Mouse (Mus musculus): Measurements from ENCODE around the gene Ubl7.

Ubl7 gene

DNA sequence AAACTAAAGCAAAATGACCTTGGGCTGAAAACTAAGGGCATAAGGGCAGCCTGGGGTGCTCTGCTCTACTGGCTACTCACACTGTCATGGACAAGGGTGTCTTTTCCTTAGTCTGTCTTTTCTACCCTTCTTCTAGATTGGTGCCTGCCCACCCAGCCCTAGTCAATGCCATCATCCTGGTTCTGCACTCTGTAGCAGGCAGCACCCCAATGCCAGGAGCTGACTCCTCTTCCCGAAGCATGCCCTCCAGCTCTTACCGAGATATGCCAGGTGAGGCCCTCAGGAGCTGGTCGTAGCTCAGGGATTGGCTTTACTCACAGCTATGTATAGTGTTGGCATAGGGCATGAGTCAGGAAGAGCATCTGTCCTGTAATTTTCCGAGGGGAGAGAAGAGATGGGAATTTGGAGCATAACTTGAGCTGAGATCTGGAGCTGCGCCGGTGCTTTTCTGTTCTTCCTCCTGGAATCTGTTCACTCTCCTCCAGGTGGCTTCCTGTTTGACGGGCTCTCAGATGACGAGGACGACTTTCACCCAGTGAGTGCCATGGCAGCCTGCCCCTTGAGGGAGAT, 10.8 kb downstream of the Ubl7 start:
- DNase-seq = no peak

DNA sequence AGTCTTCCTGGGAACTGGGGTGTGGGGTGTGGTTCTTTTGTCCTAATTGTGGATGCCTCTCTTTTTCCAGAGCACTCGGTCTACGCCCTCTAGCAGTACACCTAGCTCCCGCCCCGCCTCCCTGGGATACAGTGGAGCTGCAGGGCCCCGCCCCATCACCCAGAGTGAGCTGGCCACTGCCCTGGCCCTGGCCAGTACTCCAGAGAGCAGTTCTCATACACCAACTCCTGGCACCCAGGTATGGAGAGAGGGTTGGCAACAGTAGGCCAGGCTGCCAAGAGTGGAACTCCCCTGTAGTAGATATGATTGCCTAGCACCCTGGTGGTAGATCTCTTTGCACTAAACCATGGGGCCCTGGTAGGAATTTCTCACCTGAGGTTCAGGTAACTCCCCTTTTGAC, 11.6 kb downstream of the Ubl7 start:
- no peak for DNase-seq

DNA sequence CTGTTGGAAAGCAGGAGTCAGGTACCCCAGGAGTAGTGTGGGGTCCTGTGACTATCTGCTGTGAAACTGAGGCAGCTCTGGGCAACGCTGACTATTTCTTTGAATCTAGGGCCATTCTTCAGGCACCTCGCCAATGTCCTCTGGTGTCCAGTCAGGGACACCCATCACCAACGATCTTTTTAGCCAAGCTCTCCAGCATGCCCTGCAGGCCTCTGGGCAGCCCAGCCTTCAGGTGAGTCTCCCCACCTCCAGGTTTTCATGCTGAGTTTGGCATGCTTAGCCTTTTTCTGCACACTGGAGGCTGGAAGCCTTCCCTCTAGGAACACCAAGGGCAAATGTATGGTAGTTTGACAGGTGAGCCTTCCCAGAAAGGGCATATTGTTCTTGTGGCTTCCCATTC, 12.3 kb downstream of the Ubl7 start:
- DNase-seq = no peak

DNA sequence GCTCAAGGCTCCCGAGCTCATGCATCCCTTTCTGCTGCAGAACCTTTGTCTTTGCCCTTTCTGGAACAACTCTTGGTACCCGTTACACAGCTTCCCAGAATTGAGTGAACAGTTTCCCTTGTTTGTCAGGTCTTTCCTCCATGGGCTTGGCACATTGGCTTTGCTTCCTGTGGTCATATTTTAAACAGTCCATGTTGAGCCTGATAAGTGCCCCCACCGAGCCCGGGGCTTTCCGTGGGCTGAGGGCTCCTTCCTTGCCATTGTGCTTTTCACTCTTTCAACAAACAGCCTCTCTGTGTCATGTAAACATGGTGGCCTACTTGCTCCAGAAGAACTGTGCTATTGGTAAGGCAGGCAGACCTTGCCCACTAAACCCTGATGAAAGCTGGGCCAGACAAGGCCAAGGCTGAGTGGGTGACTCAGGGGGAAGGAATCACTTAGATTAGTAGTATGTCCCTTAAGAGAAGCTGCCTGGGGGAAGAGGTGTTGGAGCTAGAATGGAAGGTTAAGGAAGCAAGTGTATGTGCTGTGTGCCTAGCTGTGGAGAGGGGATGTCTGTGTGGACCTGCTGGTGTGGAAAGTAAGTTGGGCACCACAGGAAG, 20.5 kb downstream of the Ubl7 start:
- DNase-seq = peak; percentile 60 to 83

DNA sequence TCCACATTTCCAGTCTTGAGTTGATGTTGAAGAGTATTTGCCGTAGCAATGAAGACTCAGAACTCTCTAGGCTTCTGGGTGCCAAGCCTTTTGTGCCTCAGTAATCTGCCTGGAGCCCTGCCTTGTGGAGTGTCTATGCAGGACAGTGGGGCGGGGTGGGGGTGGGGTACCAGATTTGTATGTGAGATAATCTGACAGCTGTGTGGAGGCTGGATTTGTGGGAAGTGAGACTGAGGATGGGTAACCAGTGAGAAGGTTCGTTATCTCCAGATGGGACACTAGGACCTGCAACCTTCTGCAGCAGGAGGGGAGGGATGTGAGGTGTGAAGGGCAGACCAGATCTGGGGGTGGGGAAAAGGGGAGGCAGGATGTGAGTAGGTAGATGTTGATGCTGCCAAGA, 21.5 kb downstream of the Ubl7 start:
- no peak for DNase-seq

DNA sequence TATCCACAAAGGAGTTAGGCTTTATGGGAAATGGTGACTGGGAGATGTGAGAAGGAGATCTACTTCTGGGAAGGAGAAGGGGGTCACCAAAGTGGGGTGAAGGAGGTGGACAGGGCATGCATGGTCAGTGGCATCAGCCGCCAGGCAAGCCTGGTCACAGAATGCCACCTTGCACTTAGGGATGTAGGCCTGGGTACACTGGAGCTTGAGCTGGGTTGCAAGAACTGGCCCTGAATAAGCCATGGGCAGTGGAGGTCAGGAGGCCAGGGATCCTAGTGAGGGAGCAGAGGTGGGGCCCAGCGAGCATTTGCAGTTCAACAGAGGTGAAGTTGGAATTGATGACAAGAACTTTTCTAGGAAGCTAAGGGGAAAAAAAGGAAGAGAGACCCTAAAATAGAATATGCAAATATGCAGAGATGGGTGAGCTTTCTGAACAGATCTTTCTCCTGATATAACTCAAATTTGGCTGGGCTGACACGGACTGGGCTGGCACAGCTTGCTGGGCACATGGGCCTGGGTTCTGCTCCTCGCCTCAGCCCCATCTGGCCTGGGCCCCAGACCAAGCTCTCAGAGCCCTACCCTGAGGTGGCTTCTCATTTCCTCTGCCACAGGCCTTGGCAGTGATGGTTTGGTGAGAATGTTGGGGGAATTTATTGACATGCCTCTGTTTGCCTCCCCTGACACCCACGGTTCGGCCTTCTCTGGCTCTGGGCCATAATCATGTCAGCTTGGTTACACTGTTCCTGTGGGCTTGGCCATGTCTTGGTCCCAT, 22.2 kb downstream of the Ubl7 start:
- DNase-seq = peak in 1 of 2 experiments; percentile 23

DNA sequence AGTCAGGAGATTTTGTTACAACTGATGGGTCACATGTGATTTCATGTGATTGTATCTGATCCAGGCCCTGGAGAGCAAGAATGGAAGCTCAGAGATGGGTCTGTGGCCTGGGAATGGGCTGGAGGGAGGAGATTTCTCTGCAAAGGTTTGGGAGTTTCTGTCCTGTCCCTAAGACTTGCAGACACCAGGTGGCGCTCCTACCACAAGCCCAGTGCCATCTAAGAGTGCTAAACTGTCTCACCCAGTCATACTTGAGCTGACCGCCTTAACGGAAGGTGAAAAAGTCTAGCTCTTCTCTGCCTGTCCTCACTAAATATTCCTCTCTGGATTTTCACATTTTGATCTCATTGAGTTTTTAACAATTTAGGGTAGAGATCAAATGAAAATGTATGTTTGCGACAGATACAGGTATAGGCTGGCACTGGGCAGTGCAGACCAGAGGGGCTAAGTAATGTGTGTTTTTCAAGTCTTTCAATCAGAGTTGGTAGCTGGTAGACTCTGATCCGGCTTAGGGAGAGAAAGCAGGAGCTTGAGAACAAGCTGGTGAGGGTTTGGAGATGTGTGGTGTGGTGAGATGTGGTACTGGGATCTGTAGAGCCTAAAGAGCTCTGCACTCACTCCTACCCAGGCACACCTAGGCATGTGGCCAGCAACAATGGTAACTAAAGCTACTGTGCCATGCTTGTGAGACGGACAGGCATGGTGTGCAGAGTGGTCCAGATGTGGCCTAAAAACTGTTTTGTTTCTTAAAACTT, 25.1 kb downstream of the Ubl7 start:
- peak; percentile 83 to 91 for DNase-seq

DNA sequence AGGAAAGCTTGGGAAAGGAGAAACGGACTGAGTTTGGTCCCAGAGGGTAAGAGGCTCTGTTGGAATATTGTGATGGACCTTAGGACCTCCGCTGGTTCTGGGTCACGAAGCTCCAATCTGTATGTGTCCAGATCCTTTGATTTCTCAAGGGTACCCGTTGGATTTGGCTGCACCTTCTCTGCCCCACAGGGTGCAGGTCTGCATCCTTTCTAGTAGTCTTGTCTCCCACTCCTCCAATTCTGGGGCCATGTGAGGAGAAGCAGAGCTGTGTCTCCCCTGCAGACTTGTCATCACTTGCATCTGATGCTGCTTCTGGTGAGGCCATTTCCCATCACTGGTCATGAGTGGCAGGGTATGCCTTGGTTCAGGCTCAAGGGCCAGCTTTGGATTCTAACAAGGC, 26.4 kb downstream of the Ubl7 start:
- no peak for DNase-seq

DNA sequence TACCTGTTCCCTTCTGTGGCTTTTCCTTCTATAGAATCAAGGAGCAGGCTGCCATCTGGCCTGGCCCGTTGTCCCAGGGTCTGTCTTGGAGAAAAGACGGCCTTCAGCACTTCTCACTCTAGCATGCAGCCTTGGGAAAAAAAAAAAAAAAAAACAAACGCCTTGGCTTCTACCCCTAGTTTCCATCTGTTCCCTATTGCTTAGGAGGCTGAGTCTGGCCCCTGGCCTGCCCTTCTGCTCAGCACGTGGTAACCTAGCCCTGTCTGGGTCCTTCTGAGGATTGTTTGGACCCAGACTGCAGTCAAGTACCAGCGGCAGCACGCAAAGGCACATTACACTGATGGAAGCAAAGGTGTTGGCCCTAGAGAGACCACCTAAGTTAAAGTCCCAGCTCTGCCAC, 26.9 kb downstream of the Ubl7 start:
- DNase-seq = peak in 1 of 2 experiments; percentile 18

DNA sequence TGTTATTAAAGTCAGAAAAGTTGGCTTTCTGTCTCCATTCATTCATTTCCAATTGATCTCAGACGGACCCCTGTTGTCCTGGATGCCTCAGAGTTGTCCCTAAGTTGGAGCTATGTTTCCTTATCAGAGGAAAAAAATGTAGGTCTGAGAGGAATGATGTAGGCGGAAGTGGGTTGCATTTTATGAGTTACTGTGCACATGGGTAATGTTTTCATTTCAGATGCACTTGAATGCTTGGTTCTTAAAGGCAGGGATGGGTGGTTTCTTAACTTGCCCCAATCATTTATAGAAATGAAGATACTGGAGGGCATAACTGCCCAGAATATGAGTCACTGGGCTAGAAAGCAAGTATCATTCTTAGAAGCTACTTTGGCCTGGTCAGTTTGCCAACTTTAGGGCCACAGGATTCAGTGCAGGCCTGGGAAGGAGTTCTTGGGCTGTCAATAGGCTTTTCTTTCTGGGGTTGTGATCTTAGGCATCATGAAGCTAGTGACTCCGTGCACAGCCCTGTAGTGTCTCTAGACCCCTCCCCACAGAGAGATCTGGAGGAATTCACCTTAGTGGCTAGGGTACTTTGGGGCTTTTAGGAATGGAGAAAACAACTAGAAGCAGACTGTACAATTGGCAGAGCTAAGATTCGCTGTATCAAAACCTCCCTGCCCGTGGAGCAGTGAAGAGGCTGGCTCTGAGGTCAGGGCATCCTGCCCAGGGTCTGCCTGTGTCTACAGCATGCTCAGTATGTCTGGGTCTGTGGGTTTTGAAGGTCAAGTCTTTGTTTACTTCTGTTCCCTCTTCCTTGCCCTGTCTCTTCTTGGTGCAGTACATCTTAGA, 27.7 kb downstream of the Ubl7 start:
- DNase-seq = peak in 1 of 2 experiments; percentile 18

DNA sequence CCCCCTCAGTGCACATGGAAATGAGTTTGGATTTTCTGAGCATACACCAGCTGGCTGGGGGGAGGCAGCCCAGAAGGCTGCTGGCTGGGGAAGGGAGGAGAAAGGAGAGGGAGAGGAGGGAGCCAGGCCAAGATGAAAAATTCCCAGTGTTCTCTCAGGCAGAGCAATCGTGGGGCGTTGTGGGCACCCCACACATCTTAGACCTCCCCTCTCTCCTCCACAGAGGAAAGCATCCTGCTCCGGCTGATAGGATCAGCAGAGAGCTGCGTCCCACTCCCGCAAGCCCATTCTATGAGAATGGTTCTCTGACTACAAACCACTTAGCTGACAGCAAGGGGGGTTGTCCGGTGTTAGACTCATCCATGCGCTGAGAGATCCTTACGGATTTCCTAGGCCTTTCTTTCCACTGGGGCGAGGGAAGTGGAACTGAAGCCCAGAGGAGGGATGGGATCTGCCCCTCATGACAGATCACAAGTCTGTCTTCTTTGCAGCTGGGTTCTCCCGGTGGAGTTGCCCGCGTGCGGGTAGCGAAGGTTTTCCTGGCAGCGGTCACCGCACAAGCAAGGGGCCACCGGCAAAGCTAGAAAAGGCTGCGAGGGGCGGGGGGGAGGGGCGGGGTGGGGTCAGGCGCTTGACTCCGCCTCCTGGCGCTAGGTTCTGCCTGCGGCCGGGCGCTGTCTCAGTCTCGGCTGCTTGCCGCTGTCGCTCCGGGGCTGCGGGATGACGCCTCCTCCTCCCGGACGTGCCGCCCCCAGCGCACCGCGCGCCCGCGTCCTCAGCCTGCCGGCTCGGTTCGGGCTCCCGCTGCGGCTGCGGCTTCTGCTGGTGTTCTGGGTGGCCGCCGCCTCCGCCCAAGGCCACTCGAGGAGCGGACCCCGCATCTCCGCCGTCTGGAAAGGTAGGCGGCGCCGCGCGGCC, 28.9 kb downstream of the Ubl7 start, which contains the start of gene Sema7a:
TSS of gene Sema7a (plus strand) at position 682 of the 918 bp plus-strand sequence.
- peak; percentile 82 to 87 for DNase-seq

DNA sequence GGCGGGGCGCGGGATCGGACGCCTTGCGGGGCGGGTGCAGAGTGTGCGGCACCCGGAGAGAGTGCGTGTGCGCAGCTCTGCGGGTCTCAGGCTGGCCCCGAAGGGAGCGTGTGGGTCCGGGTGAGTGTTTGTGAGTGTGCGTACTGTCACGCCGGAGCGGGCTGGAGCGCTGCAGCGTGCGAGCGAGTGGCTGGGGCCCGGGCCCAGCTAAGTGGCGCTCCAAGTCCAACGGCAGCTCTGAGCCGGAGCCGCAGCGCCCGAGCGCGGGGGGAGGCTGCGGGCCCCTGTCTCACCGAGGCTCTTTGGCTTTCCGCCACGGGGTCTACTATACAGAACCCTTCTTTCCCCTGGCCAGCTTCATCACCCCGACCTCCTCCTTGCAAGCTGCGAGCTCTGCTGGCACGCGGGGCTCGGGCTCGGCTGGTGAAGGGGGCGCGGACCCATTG, 29.6 kb downstream of the Ubl7 start:
- DNase-seq = peak; percentile 48 to 60

DNA sequence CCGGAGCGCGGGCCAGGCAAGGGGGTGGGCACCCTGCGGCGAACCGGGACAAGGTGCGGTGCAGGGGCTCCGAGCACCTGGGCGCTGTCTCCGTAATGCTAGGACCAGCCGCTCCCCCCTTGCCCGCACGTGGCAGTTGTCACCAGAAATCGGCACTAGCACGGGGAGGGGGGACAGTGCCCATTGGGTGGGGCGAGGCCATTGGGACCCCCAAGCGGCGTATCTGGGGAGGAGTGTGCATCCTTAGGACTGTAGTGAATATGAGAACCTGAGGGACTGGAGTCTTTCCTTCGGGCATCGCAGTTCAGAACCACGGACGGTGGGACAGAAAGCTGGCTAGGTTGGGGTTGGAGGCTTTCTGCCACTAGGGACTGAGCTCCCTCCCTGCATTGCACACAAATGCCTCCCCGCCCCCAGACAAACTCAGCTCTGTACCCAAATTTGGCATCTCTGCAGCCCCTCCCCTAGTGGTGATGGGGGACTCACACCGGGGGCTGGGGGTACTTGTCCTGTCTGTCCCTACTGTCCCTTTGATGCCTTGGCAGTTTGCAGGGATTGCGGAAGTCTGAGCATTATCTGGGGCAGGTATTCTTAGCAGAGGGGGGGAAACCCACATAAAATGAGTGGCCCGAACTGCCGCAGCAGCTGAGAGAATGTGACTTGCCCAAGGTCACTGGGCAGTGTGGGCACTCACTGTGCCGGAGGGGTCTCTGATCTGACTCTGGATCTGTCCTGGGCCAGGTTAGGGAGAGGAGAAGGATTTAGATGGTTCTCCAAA, 30.3 kb downstream of the Ubl7 start:
- peak in 1 of 2 experiments; percentile 25 for DNase-seq

DNA sequence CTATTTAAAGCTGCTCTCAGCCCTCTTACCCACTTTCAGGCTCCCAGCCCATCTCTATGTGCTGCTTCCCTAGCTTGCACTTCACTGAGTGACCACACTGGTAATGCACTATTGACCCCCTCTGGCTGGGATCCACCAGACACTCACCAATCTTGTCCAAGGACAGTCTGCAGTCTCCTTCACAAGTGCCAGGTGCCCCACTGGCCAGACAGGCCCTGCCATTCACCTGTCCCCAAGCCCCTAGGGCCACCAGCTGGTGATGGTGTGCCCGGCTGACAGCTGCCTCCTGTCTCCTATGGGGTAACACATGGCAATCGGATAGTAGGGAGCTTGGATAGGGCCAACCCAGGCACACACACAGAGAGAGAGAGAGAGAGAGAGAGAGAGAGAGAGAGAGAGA, 31.3 kb downstream of the Ubl7 start:
- peak in 1 of 2 experiments; percentile 22 for DNase-seq

DNA sequence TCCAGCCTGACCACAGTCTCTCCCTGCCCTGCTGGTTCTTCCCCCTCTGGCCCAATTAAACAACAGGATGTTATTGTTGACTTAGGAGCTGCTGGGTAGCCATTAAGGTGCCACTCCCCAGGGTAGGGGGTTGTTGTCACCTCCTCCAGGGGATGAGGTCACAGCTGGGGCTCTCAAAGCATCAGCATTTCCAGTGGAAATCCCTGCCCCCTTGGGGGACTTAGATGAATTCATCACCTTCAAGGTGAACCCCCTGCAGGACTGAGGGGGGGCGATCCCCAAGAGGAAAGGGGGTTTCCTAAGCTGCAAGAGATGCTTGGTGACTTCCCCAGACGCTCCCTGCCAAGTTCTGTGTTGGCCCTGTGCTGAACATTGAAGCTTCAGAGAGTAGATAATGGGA, 32.3 kb downstream of the Ubl7 start:
- peak in 1 of 2 experiments; percentile 23 for DNase-seq

DNA sequence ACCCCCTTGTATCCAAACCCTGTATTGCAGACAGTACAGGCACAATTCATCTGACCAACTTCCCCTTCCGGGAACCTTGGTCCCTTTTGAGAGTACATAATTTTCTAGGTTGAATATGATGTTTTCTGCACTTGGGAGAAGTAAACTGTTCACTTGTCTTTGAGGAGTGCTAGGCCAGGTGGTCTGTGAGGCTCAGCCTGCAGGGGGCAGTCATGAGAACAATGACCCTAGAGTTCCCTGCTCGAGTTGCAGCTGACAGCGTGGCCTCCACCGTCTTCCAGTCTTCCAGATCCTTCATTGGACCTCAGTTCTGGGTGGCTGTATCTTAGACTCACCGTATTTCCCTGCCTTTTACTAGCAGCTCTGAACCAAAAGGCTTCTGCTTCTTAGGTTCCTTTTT, 33.8 kb downstream of the Ubl7 start:
- peak; percentile 60 to 75 for DNase-seq

DNA sequence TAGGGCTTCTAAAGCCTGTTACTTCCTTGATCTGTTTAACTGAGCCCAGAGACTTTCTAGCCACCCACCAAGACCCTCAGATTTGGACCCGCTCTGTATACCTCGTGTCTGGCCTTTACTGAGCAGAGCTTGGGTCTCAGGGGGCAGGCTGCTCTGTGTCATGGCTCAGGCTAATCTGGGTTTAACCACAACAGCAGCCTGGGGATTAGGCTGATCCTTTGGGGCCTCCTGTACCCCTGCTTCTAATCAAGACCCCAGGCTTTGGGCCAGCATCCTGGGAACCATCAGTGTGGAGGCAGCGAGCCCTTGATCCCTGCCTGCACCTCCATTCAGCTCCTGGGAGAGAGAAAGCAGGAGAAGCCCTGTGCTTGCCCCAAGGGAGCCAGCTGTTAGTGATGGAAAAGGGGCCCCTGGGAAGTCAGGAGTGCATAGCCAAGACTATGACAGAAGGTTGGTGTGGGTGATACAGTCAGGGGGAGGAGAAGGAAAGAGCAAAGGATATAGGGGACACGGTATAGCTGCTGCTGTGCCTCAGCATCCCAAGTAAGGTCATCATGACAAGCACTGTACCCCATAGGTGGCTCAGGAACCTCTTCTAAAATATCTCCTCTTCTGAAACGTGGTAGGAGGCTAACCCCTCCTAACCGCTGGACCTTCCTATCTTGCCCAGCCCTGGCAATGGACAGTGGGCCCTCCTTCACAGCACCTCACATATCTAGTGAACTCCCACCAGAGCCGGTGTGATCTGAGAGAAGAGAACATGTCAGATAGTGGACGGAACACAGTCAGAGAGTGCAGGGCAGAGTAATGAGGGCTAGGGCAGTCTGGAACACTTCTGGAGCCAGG, 35.2 kb downstream of the Ubl7 start:
- no peak for DNase-seq

DNA sequence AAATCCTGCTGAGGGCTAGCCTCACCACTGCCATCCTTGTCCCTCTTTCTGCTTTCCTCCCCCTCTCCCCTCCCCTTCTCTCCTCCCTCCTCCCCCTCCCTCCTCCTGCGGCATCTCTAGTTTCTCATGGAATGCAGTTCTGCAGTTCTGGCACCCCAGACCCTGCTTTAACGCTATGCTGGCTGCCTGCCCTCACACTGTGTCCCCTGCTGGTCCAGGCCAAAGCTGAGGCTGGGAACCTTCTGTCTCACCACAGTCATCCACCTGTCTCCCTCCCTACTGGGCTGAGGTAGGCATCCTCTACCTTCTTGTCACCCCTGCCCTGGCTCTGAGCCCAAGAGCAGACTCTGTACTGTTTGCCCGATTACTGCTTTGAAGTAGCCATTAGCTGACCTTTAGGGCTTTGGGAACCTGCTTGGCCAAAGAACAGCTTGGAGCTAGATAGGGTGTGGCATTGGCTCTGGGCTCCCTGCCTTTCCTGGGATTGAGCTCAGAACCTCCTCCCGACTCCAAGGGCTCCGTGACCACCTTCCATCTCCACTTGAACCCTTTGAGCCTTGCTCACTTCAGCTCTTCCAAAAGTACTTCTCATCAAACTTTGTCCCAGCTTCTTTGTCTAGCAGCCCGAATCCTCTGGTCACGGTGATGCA, 36.7 kb downstream of the Ubl7 start:
- no peak for DNase-seq

Measured in lung, postnatal 4 days (tissue).